Mouse (Mus musculus) natural killer cell, adult 2 months (primary cell): ENCODE results near the gene Tmem41b.

Experiments used
- DNase-seq, 2 experiments: peaks; one replicate each; pipeline ENCODE4 v3.0.0; 2022; ENCODE audit warnings: low spot score in 2 of 2

Tmem41b gene

DNA sequence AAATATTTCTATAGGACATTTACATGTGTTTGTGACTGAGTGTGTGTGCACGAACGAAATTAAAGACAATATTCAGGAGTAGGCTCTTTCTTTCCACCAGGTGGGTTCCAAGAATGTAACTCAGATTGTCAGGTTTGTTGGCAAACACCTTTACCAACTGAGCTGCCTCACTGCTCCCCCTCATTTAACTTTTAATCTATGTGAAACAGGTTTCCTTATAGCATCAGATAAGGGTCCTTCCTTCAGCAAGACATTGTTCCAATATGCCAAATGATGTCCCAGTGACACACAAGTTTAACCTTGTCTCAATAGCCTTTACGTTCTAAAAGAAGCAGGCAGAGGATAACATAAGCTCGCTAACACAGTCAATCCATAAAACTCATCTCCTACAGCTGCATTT is 63.8 kb downstream of the Tmem41b start:
- no peak for DNase-seq
